Mouse (Mus musculus) brain, embryonic 14.5 days (tissue): ENCODE data around the gene Eif2d.

Experiments used
- CTCF ChIP-seq: fragments of 200-500 bp; IDR thresholded peaks from 2 replicates; pipeline ENCODE4 v1.5.1; 2012; ENCODE audit warnings: inconsistent platforms, mild to moderate bottlenecking, moderate library complexity, borderline replicate concordance; ENCODE audit not compliant: insufficient read depth, insufficient read length; ENCODE audit errors: extremely low read depth
- POLR2A ChIP-seq: fragments of 200-500 bp; IDR thresholded peaks from 2 replicates; pipeline ENCODE4 v1.6.1; 2012; ENCODE audit warnings: mild to moderate bottlenecking, inconsistent platforms, borderline replicate concordance; ENCODE audit not compliant: poor library complexity, insufficient read depth, insufficient read length, severe bottlenecking; ENCODE audit errors: extremely low read depth

DNA sequence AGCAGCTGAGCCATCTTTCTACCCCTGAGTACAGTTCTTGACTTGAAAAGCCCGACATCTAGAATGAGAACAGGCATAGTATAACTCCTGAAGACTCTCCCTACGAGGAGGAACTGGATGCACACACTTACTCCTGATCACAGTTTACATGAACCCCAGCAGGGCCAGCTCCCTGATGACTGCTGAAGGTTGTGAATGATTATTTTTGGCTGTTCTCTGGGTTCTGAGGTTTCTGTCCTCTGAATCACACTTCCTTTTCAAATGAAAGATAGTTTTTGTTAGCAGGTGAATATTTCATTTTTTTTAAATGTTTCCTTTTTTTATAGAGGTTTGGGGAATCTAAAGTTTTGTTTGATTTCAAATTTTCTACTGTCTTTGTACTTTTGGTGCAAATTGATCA lies 11.5 kb upstream of the Eif2d start:
- TF ChIP-seq POLR2A (no peak), CTCF (no peak)
